Mouse (Mus musculus) hindbrain, embryonic 14.5 days (tissue): ENCODE data around the gene Btf3l4. TPM values are rescaled to one million over a fixed set of nuclear protein-coding genes. Genes with fewer than 3 reads are reported as not detected.

Experiments
- ATAC-seq: fragments of 200-750 bp; cut with Nextera tagmentation; 2 replicates; pipeline ENCODE4 v1.8.0; 2017; ENCODE audit warnings: moderate number of reproducible peaks, mild to moderate bottlenecking, moderate TSS enrichment, moderate library complexity; ENCODE audit not compliant: low FRiP score
- DNase-seq: peaks from one replicate; pipeline ENCODE4 v3.0.0-alpha.2; 2015; ENCODE audit warnings: low spot score
- H3K27ac ChIP-seq: fragments of 300-500 bp; sonication (generic); 2 replicates; pipeline ENCODE4 v1.5.1; 2014; ENCODE audit warnings: mild to moderate bottlenecking, moderate library complexity
- H3K27me3 ChIP-seq: fragments of 300-500 bp; sonication (generic); 2 replicates; pipeline ENCODE4 v1.6.1; 2014; ENCODE audit warnings: mild to moderate bottlenecking, low read length, mixed read lengths; ENCODE audit not compliant: control insufficient read depth, insufficient read depth
- H3K36me3 ChIP-seq: fragments of 300-500 bp; sonication (generic); replicated peaks from 2 replicates; pipeline ENCODE4 v1.6.1; 2014; ENCODE audit not compliant: control insufficient read depth, insufficient read depth
- H3K4me1 ChIP-seq: fragments of 300-500 bp; sonication (generic); replicated peaks from 2 replicates; pipeline ENCODE4 v1.6.1; 2014; ENCODE audit warnings: antibody characterized with exemption, low read length, mixed read lengths; ENCODE audit not compliant: control insufficient read depth, insufficient read depth
- H3K4me2 ChIP-seq: fragments of 300-500 bp; sonication (generic); replicated peaks from 2 replicates; pipeline ENCODE4 v1.6.1; 2014; ENCODE audit warnings: mild to moderate bottlenecking, moderate library complexity
- H3K4me3 ChIP-seq: fragments of 300-500 bp; sonication (generic); replicated peaks from 2 replicates; pipeline ENCODE4 v1.5.1; 2014; ENCODE audit warnings: mild to moderate bottlenecking, low read length
- H3K9ac ChIP-seq: fragments of 300-500 bp; sonication (generic); 2 replicates; pipeline ENCODE4 v1.6.1; 2014
- H3K9me3 ChIP-seq: fragments of 300-500 bp; sonication (generic); 2 replicates; pipeline ENCODE4 v1.6.1; 2016; ENCODE audit warnings: low read length; ENCODE audit not compliant: control insufficient read depth
- whole genome bisulfite sequencing: fragments of 180-500 bp; shearing (Covaris S2); extraction: QIAGEN DNeasy Blood & Tissue Kit; methylation state at CpG from one replicate; pipeline ENCODE4 v1.1.7; 2014; 5-methylcytosine and 5-hydroxymethylcytosine counted together
- polyA plus RNA-seq: library from polyadenylated mRNA; unstranded; fragments of >200 nt; fragmentation: Nextera tagmentation; extraction: Ambion mirVana; gene quantifications from 2 replicates; pipeline ENCODE4 v1.2.1, GENCODE M21; 2014

The Btf3l4 gene
- polyA plus RNA-seq, 1 experiment from 2014 or later, result 191 TPM

- H3K9me3 ChIP-seq, result no peaks in the 10 kb centered on the region
- H3K4me3 ChIP-seq, result no peak overlapping the region
- ATAC-seq, result no peak
- DNase-seq, result no peak
- H3K9ac ChIP-seq, result no peak overlapping the region
- H3K27ac ChIP-seq, result no peak overlapping the region
- peaks cover 10% of the 10 kb centered on the region for H3K4me1 ChIP-seq
- no peak overlapping the region for H3K4me2 ChIP-seq
- H3K36me3 ChIP-seq, result peaks cover 82% of the 10 kb centered on the region
- H3K27me3 ChIP-seq, result no peaks in the 10 kb centered on the region
- WGBS, result 93% methylated on average over 2 of the region's 2 CpGs
Measured at GRCm38 (mm10) chr4:108826643-108827042, 6.8 kb downstream of the Btf3l4 start.

GRCm38 (mm10) chr4:108826096-108826495 is 7.3 kb downstream of the Btf3l4 start:
- H3K36me3 ChIP-seq, result peaks cover 87% of the 10 kb centered on the region
- no peak overlapping the region for H3K9ac ChIP-seq
- peaks cover 4% of the 10 kb centered on the region; the same call in 1 of the 2 replicates for H3K4me1 ChIP-seq
- ATAC-seq, result no peak
- H3K4me3 ChIP-seq, result no peak overlapping the region
- WGBS, result 96% methylated on average over 1 of the region's 1 CpGs
- no peak overlapping the region for H3K4me2 ChIP-seq
- no peaks in the 10 kb centered on the region for H3K9me3 ChIP-seq
- no peak for DNase-seq
- no peak overlapping the region for H3K27ac ChIP-seq
- no peaks in the 10 kb centered on the region for H3K27me3 ChIP-seq

GRCm38 (mm10) chr4:108825677-108826076 is 7.7 kb downstream of the Btf3l4 start:
- H3K4me2 ChIP-seq, result no peak overlapping the region
- ATAC-seq, result no peak
- H3K4me1 ChIP-seq, result peaks cover under 1% of the 10 kb centered on the region; the same call in 1 of the 2 replicates
- no peak overlapping the region for H3K27ac ChIP-seq
- H3K9ac ChIP-seq, result no peak overlapping the region
- H3K36me3 ChIP-seq, result peaks cover 91% of the 10 kb centered on the region
- H3K4me3 ChIP-seq, result no peak overlapping the region
- no peak for DNase-seq
- H3K9me3 ChIP-seq, result no peaks in the 10 kb centered on the region
- no peaks in the 10 kb centered on the region for H3K27me3 ChIP-seq
- 96% methylated on average over 3 of the region's 3 CpGs for WGBS

- Histone ChIP-seq H3K27me3 (no peaks in the 10 kb centered on the region), H3K4me1 (no peaks in the 10 kb centered on the region), H3K27ac (no peak overlapping the region), H3K9me3 (no peaks in the 10 kb centered on the region), H3K4me2 (no peak overlapping the region), H3K36me3 (peaks cover 7% of the 10 kb centered on the region), H3K9ac (no peak overlapping the region), H3K4me3 (no peak overlapping the region)
- no peak for DNase-seq
- ATAC-seq, result no peak
- 65% methylated on average over 6 of the region's 6 CpGs for WGBS
Measured at GRCm38 (mm10) chr4:108811550-108811949, 21.9 kb downstream of the Btf3l4 start.

GRCm38 (mm10) chr4:108811142-108811541 is 22.3 kb downstream of the Btf3l4 start:
- peaks cover 7% of the 10 kb centered on the region for H3K36me3 ChIP-seq

GRCm38 (mm10) chr4:108803535-108803934 is 29.9 kb downstream of the Btf3l4 start:
- WGBS, result 85% methylated on average over 2 of the region's 2 CpGs
- no peak for ATAC-seq

More at GRCm38 (mm10) chr4:108811142-108811541, 22.3 kb downstream of the Btf3l4 start:
- no peak overlapping the region for H3K4me2 ChIP-seq
- no peak overlapping the region for H3K27ac ChIP-seq
- no peak overlapping the region for H3K9ac ChIP-seq
- ATAC-seq (no peak), DNase-seq (no peak)
- 74% methylated on average over 4 of the region's 4 CpGs for WGBS
- no peaks in the 10 kb centered on the region for H3K9me3 ChIP-seq
- no peak overlapping the region for H3K4me3 ChIP-seq
- no peaks in the 10 kb centered on the region for H3K27me3 ChIP-seq
- H3K4me1 ChIP-seq, result no peaks in the 10 kb centered on the region

GRCm38 (mm10) chr4:108798083-108798830 is 35.2 kb downstream of the Btf3l4 start:
- Histone ChIP-seq H3K27ac (no peak overlapping the region), H3K36me3 (no peaks in the 10 kb centered on the region), H3K9ac (no peak overlapping the region), H3K4me1 (no peaks in the 10 kb centered on the region), H3K4me2 (no peak overlapping the region), H3K4me3 (no peak overlapping the region), H3K9me3 (no peaks in the 10 kb centered on the region), H3K27me3 (no peaks in the 10 kb centered on the region)
- WGBS, result 58% methylated on average over 2 of the region's 2 CpGs
- DNase-seq (peak; percentile 79), ATAC-seq (peak; percentile 24; the same call in 1 of the 2 replicates)

More at GRCm38 (mm10) chr4:108803535-108803934, 29.9 kb downstream of the Btf3l4 start:
- no peak for DNase-seq
- Histone ChIP-seq H3K9me3 (no peaks in the 10 kb centered on the region), H3K27ac (no peak overlapping the region), H3K9ac (no peak overlapping the region), H3K4me1 (no peaks in the 10 kb centered on the region), H3K27me3 (no peaks in the 10 kb centered on the region), H3K36me3 (no peaks in the 10 kb centered on the region), H3K4me3 (no peak overlapping the region), H3K4me2 (no peak overlapping the region)

GRCm38 (mm10) chr4:108796701-108797100 is 36.7 kb downstream of the Btf3l4 start:
- Histone ChIP-seq H3K27me3 (no peaks in the 10 kb centered on the region), H3K4me3 (no peak overlapping the region), H3K9me3 (no peaks in the 10 kb centered on the region), H3K27ac (no peak overlapping the region), H3K36me3 (no peaks in the 10 kb centered on the region), H3K4me1 (no peaks in the 10 kb centered on the region), H3K4me2 (no peak overlapping the region), H3K9ac (no peak overlapping the region)
- ATAC-seq (no peak), DNase-seq (no peak)
- WGBS, result 55% methylated on average over 4 of the region's 4 CpGs

- no peak overlapping the region for H3K9ac ChIP-seq
- H3K36me3 ChIP-seq, result no peaks in the 10 kb centered on the region
- H3K9me3 ChIP-seq, result no peaks in the 10 kb centered on the region
- no peak for DNase-seq
- no peak overlapping the region for H3K4me3 ChIP-seq
- H3K4me2 ChIP-seq, result no peak overlapping the region
- 72% methylated on average over 1 of the region's 1 CpGs for WGBS
- ATAC-seq, result no peak
- H3K27ac ChIP-seq, result no peak overlapping the region
- no peaks in the 10 kb centered on the region for H3K27me3 ChIP-seq
- H3K4me1 ChIP-seq, result no peaks in the 10 kb centered on the region
Measured at GRCm38 (mm10) chr4:108793941-108794340, 39.5 kb downstream of the Btf3l4 start.
